Mouse (Mus musculus): ENCODE measurements around the gene Camk2b.
"Not testable (repeated sequence)": the region's sequence is repeated elsewhere in the genome, so short reads cannot be mapped to it uniquely, and the experiment has no call there.

Gene Camk2b

DNA sequence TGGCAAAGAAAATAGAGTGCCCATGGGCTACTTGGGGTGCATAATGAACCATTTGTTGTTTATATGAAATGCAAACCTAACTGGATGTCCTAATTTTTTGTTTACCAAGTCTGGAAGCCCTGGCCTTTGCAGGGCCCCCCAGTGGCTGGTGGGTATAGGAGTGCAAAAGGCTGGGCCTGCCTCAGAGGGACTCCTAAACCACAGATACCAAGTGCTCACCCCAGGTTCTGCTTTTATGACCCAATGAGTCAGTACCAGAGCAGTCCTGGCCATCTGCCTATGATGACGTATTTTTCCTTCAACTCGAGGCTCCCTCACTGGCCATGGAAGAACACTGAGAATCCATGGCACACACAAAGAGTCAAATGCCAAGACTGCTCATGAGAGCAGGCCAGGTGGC lies 121.1 kb downstream of the Camk2b start:
- DNase-seq (ENCODE audit: low spot score in 2 of 2): no peak

GRCm38 (mm10) chr11:5942966-5943365 lies 123.2 kb downstream of the Camk2b start:
- no peak for DNase-seq (ENCODE audit: low spot score in 2 of 2)

- DNase-seq (ENCODE audit: low spot score in 2 of 2): not testable (repeated sequence)
Observed at GRCm38 (mm10) chr11:5934531-5934930, 131.6 kb downstream of the Camk2b start.

GRCm38 (mm10) chr11:5931947-5932346 lies 134.2 kb downstream of the Camk2b start:
- DNase-seq (ENCODE audit: low spot score in 2 of 2): not testable (repeated sequence)

DNA sequence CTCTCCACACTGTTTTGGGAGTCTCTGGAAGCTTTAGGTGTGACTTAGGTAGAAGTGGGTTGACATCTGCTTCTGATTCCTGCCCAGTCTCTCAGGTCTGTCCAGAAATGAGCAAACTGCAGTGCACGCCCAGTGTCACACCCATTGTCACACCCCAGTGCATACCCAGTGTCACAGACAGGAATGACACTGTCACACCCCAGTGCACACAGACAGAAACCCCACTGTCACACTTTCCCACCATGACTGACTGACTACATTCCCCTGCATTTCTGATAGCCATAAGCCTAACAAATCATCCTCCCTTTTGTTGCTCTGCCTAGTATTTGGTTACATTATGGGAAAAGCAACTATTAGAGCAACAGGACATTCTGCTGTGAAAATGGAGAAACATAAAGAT lies 135.6 kb downstream of the Camk2b start:
- DNase-seq (ENCODE audit: low spot score in 2 of 2): no peak

- no peak for DNase-seq (ENCODE audit: low spot score in 2 of 2)
Observed at GRCm38 (mm10) chr11:5926696-5927220, 139.4 kb downstream of the Camk2b start.

DNA sequence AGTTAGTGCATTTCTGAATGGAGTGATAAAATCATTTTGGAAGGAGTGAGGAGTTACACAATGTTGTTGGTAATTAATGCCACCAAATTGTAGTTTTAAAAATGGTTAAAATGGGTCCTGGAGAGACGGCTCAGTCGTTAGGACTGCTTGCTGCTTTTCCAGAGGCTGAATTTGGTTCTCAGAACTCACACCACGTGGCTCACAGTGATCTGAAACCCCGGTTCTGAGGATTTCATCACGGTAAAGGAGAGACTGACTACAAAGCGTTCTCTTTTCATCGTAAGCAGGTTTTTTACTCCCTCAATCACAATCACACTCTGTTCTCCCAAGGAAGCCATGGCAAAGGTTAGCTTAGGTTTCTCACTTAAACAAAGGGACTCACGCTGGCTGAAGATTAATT lies 141.5 kb downstream of the Camk2b start:
- no peak for DNase-seq (ENCODE audit: low spot score in 2 of 2)

- DNase-seq (ENCODE audit: low spot score in 2 of 2): no peak
Observed at GRCm38 (mm10) chr11:5920323-5920960, 145.7 kb downstream of the Camk2b start.

Measured in spleen, postnatal 36 days (tissue).